Mouse (Mus musculus) hindbrain, postnatal 0 days (tissue): ENCODE data around the gene Gli3. TPM values are rescaled to one million over a fixed set of nuclear protein-coding genes. Genes with fewer than 3 reads are reported as not detected.

Experiments used
- ATAC-seq: fragments of 200-750 bp; cut with Nextera tagmentation; 2 replicates; pipeline ENCODE4 v1.8.0; 2017; ENCODE audit warnings: mild to moderate bottlenecking, moderate TSS enrichment, moderate library complexity
- DNase-seq: peaks from one replicate; pipeline ENCODE4 v3.0.0-alpha.2; 2015; ENCODE audit warnings: low spot score
- H3K27ac ChIP-seq: fragments of 300-500 bp; sonication (generic); 2 replicates; pipeline ENCODE4 v1.5.1; 2014; ENCODE audit warnings: mild to moderate bottlenecking
- H3K27me3 ChIP-seq: fragments of 300-500 bp; sonication (generic); 2 replicates; pipeline ENCODE4 v1.6.1; 2014; ENCODE audit warnings: low read length, mixed read lengths; ENCODE audit not compliant: insufficient read depth
- H3K36me3 ChIP-seq: fragments of 300-500 bp; sonication (generic); 2 replicates; pipeline ENCODE4 v1.6.1; 2014; ENCODE audit warnings: low read length, mixed read lengths; ENCODE audit not compliant: insufficient read depth
- H3K4me1 ChIP-seq: fragments of 300-500 bp; sonication (generic); 2 replicates; pipeline ENCODE4 v1.6.1; 2014; ENCODE audit warnings: antibody characterized with exemption, low read length, mixed read lengths; ENCODE audit not compliant: insufficient read depth
- H3K4me2 ChIP-seq: fragments of 300-500 bp; sonication (generic); 2 replicates; pipeline ENCODE4 v1.6.1; 2014; ENCODE audit warnings: low read depth, mild to moderate bottlenecking, low read length, moderate library complexity, mixed read lengths
- H3K4me3 ChIP-seq: fragments of 300-500 bp; sonication (generic); 2 replicates; pipeline ENCODE4 v1.5.1; 2014; ENCODE audit warnings: low read length
- H3K9ac ChIP-seq: fragments of 300-500 bp; sonication (generic); replicated peaks from 2 replicates; pipeline ENCODE4 v1.6.1; 2014; ENCODE audit warnings: mild to moderate bottlenecking, low read length, moderate library complexity, mixed read lengths
- H3K9me3 ChIP-seq: fragments of 300-500 bp; sonication (generic); 2 replicates; pipeline ENCODE4 v1.6.1; 2016; ENCODE audit warnings: low read length, mixed read lengths
- CTCF ChIP-seq: IDR thresholded peaks from 2 replicates; pipeline ENCODE4 v1.5.1; 2016; ENCODE audit warnings: antibody characterized with exemption, control low read depth, low read depth
- WGBS: fragments of 180-500 bp; shearing (Covaris S2); extraction: QIAGEN DNeasy Blood & Tissue Kit; methylation state at CpG from one replicate; pipeline ENCODE4 v1.1.7; 2014; 5-methylcytosine and 5-hydroxymethylcytosine counted together
- polyA plus RNA-seq: library from polyadenylated mRNA; unstranded; fragments of >200 nt; fragmentation: Nextera tagmentation; extraction: Ambion mirVana; gene quantifications from 2 replicates; pipeline ENCODE4 v1.2.1, GENCODE M21; 2015
- total RNA-seq: library from RNA; depleted of rRNA; stranded (reverse); fragments of >200 nt; gene quantifications from 2 replicates; pipeline ENCODE4 v1.2.3, GENCODE M21; 2014

The Gli3 gene
- total and polyA plus RNA-seq, 2 experiments from 2014 or later = 3.7 to 7.3 TPM

- Histone ChIP-seq H3K9me3 (no peaks in the 10 kb centered on the region), H3K36me3 (no peaks in the 10 kb centered on the region), H3K4me3 (no peak overlapping the region), H3K9ac (no peak overlapping the region), H3K27me3 (no peaks in the 10 kb centered on the region), H3K27ac (no peak overlapping the region), H3K4me1 (no peaks in the 10 kb centered on the region), H3K4me2 (no peak overlapping the region)
- WGBS = 87% methylated on average over 8 of the region's 8 CpGs
- TF ChIP-seq CTCF = no peak
- DNase-seq (no peak), ATAC-seq (no peak)
Measured at GRCm38 (mm10) chr13:15514082-15514481, 51.0 kb downstream of the Gli3 start.

- Histone ChIP-seq H3K4me3 (no peak overlapping the region), H3K27me3 (no peaks in the 10 kb centered on the region), H3K4me2 (no peak overlapping the region), H3K9ac (no peak overlapping the region), H3K4me1 (no peaks in the 10 kb centered on the region), H3K27ac (no peak overlapping the region), H3K9me3 (no peaks in the 10 kb centered on the region), H3K36me3 (no peaks in the 10 kb centered on the region)
- no peak for TF ChIP-seq CTCF
- no peak for ATAC-seq
- 69% methylated on average over 9 of the region's 9 CpGs for WGBS
- DNase-seq = no peak
Measured at GRCm38 (mm10) chr13:15517048-15517760, 54.2 kb downstream of the Gli3 start.

- Histone ChIP-seq H3K4me3 (no peak overlapping the region), H3K4me2 (no peak overlapping the region), H3K9me3 (no peaks in the 10 kb centered on the region), H3K27ac (no peak overlapping the region), H3K27me3 (no peaks in the 10 kb centered on the region), H3K4me1 (no peaks in the 10 kb centered on the region), H3K36me3 (no peaks in the 10 kb centered on the region), H3K9ac (no peak overlapping the region)
- ATAC-seq (peak; percentile 66), DNase-seq (no peak)
- TF ChIP-seq CTCF = no peak
- WGBS = 29% methylated on average over 2 of the region's 2 CpGs
Measured at GRCm38 (mm10) chr13:15520353-15520752, 57.3 kb downstream of the Gli3 start.

GRCm38 (mm10) chr13:15522153-15522552, 59.1 kb downstream of the Gli3 start:
- H3K4me2 ChIP-seq = no peak overlapping the region
- no peak overlapping the region for H3K27ac ChIP-seq
- no peak overlapping the region for H3K9ac ChIP-seq
- H3K4me1 ChIP-seq = no peaks in the 10 kb centered on the region
- no peaks in the 10 kb centered on the region for H3K9me3 ChIP-seq
- ATAC-seq = no peak
- no peaks in the 10 kb centered on the region for H3K36me3 ChIP-seq
- 70% methylated on average over 3 of the region's 3 CpGs for WGBS
- no peak overlapping the region for H3K4me3 ChIP-seq
- H3K27me3 ChIP-seq = no peaks in the 10 kb centered on the region
- DNase-seq = no peak
- TF ChIP-seq CTCF = no peak

GRCm38 (mm10) chr13:15524208-15524607, 61.2 kb downstream of the Gli3 start:
- 79% methylated on average over 8 of the region's 8 CpGs for WGBS
- Histone ChIP-seq H3K36me3 (no peaks in the 10 kb centered on the region), H3K4me1 (no peaks in the 10 kb centered on the region), H3K27me3 (no peaks in the 10 kb centered on the region), H3K4me2 (no peak overlapping the region), H3K27ac (no peak overlapping the region), H3K4me3 (no peak overlapping the region), H3K9ac (no peak overlapping the region), H3K9me3 (no peaks in the 10 kb centered on the region)
- TF ChIP-seq CTCF = no peak
- ATAC-seq = no peak
- no peak for DNase-seq

GRCm38 (mm10) chr13:15526691-15527090, 63.7 kb downstream of the Gli3 start:
- 92% methylated on average over 4 of the region's 4 CpGs for WGBS
- Histone ChIP-seq H3K9me3 (no peaks in the 10 kb centered on the region), H3K4me3 (no peak overlapping the region), H3K9ac (no peak overlapping the region), H3K4me2 (no peak overlapping the region), H3K4me1 (no peaks in the 10 kb centered on the region), H3K27ac (no peak overlapping the region), H3K36me3 (no peaks in the 10 kb centered on the region), H3K27me3 (no peaks in the 10 kb centered on the region)
- DNase-seq = no peak
- TF ChIP-seq CTCF = no peak
- no peak for ATAC-seq

GRCm38 (mm10) chr13:15531568-15531967, 68.5 kb downstream of the Gli3 start:
- no peaks in the 10 kb centered on the region for H3K36me3 ChIP-seq
- H3K4me2 ChIP-seq = no peak overlapping the region
- no peaks in the 10 kb centered on the region for H3K4me1 ChIP-seq
- H3K9me3 ChIP-seq = no peaks in the 10 kb centered on the region
- no peak for TF ChIP-seq CTCF
- ATAC-seq (no peak), DNase-seq (no peak)
- 59% methylated on average over 3 of the region's 3 CpGs for WGBS
- H3K27me3 ChIP-seq = no peaks in the 10 kb centered on the region
- H3K27ac ChIP-seq = no peak overlapping the region
- H3K9ac ChIP-seq = no peak overlapping the region
- H3K4me3 ChIP-seq = no peak overlapping the region
